Mouse (Mus musculus) thymus, postnatal 14 days (tissue): ENCODE measurements at regions not wholly inside any gene's neighbourhood (a gene's known extent, or its start where the extent isn't known, plus 50 kb on each side); places are given as distances from the start of the nearest gene placed in this dataset.

Source experiments
- DNase-seq: peaks from one replicate; pipeline ENCODE4 v3.0.0; 2021

GRCm38 (mm10) chr4:105282681-105283462 lies 125.7 kb downstream of the Plpp3 start:
- DNase-seq = no peak

- no peak for DNase-seq
These were observed 128.4 kb downstream of the Plpp3 start for GRCm38 (mm10) chr4:105285431-105286013.

GRCm38 (mm10) chr4:105286299-105286698 lies 129.2 kb downstream of the Plpp3 start:
- no peak for DNase-seq

- no peak for DNase-seq
These were observed 129.7 kb downstream of the Plpp3 start for GRCm38 (mm10) chr4:105286809-105287208.

GRCm38 (mm10) chr4:105287419-105287818 lies 130.3 kb downstream of the Plpp3 start:
- DNase-seq = no peak

GRCm38 (mm10) chr4:105289635-105290034 lies 132.5 kb downstream of the Plpp3 start:
- no peak for DNase-seq

GRCm38 (mm10) chr4:105290847-105291475 lies 133.8 kb downstream of the Plpp3 start:
- DNase-seq = no peak

- DNase-seq = no peak
These were observed 134.4 kb downstream of the Plpp3 start for GRCm38 (mm10) chr4:105291503-105291902.

GRCm38 (mm10) chr4:105299358-105299757 lies 142.2 kb downstream of the Plpp3 start:
- DNase-seq = no peak

- DNase-seq = no peak
These were observed 144.4 kb downstream of the Plpp3 start for GRCm38 (mm10) chr4:105301547-105301946.

GRCm38 (mm10) chr4:105304166-105304565 lies 147.0 kb downstream of the Plpp3 start:
- DNase-seq = no peak

GRCm38 (mm10) chr4:105305931-105306330 lies 148.8 kb downstream of the Plpp3 start:
- DNase-seq = peak; percentile 3

- DNase-seq = no peak
These were observed 150.2 kb downstream of the Plpp3 start for GRCm38 (mm10) chr4:105307356-105307755.

GRCm38 (mm10) chr4:105307905-105308304 lies 150.8 kb downstream of the Plpp3 start:
- no peak for DNase-seq

- no peak for DNase-seq
These were observed 151.9 kb downstream of the Plpp3 start for GRCm38 (mm10) chr4:105308971-105309488.

GRCm38 (mm10) chr4:105312643-105313042 lies 155.5 kb downstream of the Plpp3 start:
- DNase-seq = no peak

- no peak for DNase-seq
These were observed 156.1 kb downstream of the Plpp3 start for GRCm38 (mm10) chr4:105313151-105313818.

- DNase-seq = no peak
These were observed 157.9 kb downstream of the Plpp3 start for GRCm38 (mm10) chr4:105315095-105315494.

- DNase-seq = peak; percentile 66
These were observed 159.5 kb downstream of the Plpp3 start for GRCm38 (mm10) chr4:105316478-105317206.

- no peak for DNase-seq
These were observed 161.3 kb downstream of the Plpp3 start for GRCm38 (mm10) chr4:105318421-105318820.

- DNase-seq = no peak
These were observed 166.3 kb downstream of the Plpp3 start for GRCm38 (mm10) chr4:105323446-105323845.

GRCm38 (mm10) chr4:105326989-105327388 lies 169.8 kb downstream of the Plpp3 start:
- no peak for DNase-seq
